Mouse (Mus musculus) splenic B cell, adult 2 months (primary cell): Measurements from ENCODE around the gene Syt1.

Experiments used
- DNase-seq: peaks from one replicate; pipeline ENCODE4 v3.0.0-alpha.2; 2011; ENCODE audit warnings: low read depth, low spot score
- H3K27me3 ChIP-seq: 2 replicates; pipeline ENCODE4 v1.6.1; 2012; ENCODE audit warnings: mild to moderate bottlenecking, low read length, moderate library complexity, mixed read lengths; ENCODE audit not compliant: control insufficient read depth, poor library complexity, insufficient read depth, severe bottlenecking
- H3K36me3 ChIP-seq: 2 replicates; pipeline ENCODE4 v1.6.1; 2012; ENCODE audit warnings: mild to moderate bottlenecking, low read length, moderate library complexity, mixed read lengths; ENCODE audit not compliant: control insufficient read depth, poor library complexity, insufficient read depth, severe bottlenecking

Syt1 gene

GRCm38 (mm10) chr10:108867202-108867601, 143.6 kb downstream of the Syt1 start:
- Histone ChIP-seq H3K27me3 (0 out of 2 replicates have a peak, but pooled peaks cover 1% of the 10 kb centered on the region), H3K36me3 (no peaks in the 10 kb centered on the region)
- no peak for DNase-seq

- H3K36me3 ChIP-seq, result no peaks in the 10 kb centered on the region
- H3K27me3 ChIP-seq, result 0 out of 2 replicates have a peak, but pooled peaks cover 1% of the 10 kb centered on the region
- no peak for DNase-seq
Measured at GRCm38 (mm10) chr10:108865586-108865985, 145.2 kb downstream of the Syt1 start.

- no peak for DNase-seq
- Histone ChIP-seq H3K36me3 (no peaks in the 10 kb centered on the region), H3K27me3 (no peaks in the 10 kb centered on the region)
Measured at GRCm38 (mm10) chr10:108855986-108856385, 154.8 kb downstream of the Syt1 start.

- H3K27me3 ChIP-seq, result no peaks in the 10 kb centered on the region
- no peaks in the 10 kb centered on the region for H3K36me3 ChIP-seq
- DNase-seq, result no peak
Measured at GRCm38 (mm10) chr10:108852757-108853156, 158.0 kb downstream of the Syt1 start.

DNA sequence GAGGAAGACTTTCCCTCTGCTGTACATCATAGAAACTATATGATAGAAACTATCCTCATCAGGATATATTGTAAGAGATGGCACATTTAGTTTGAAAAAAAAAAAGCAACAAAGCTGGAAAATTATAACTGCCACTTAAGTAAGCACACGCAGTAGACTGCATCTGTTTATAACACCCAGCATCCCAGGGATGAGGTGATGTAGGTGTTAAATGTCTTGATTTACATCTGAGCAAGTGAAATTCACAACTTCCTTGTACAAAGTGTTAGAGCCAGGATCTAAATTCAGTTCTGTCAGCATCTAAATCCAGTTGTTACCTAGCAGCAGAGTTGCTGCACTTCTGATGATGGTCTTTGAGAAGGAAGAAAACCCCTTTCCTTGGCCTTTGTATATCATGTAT, 173.3 kb downstream of the Syt1 start:
- no peaks in the 10 kb centered on the region for H3K27me3 ChIP-seq
- H3K36me3 ChIP-seq, result no peaks in the 10 kb centered on the region
- no peak for DNase-seq

DNA sequence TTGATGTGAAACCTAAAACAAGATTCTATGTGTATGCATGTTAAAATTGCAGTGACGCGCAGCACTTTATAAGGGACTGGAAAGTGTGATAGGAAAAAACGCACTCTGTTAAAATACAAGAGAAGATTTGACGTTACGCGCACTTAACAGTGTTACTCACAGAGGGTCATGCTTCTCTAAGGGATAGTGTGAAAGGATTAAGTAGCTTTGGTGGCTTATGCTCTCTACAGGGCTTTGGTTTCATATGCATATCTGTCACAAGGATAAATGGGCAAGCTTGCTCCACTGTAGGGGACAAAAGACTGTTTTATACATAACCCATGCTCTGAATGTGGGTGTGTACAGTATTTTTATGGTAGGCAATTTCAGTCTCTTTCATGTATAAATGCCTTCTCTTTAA, 178.5 kb downstream of the Syt1 start:
- DNase-seq, result no peak
- H3K36me3 ChIP-seq, result no peaks in the 10 kb centered on the region
- no peaks in the 10 kb centered on the region for H3K27me3 ChIP-seq

GRCm38 (mm10) chr10:108831801-108832200, 179.0 kb downstream of the Syt1 start:
- H3K36me3 ChIP-seq, result no peaks in the 10 kb centered on the region
- no peaks in the 10 kb centered on the region for H3K27me3 ChIP-seq
- no peak for DNase-seq

- no peaks in the 10 kb centered on the region for H3K27me3 ChIP-seq
- no peak for DNase-seq
- H3K36me3 ChIP-seq, result no peaks in the 10 kb centered on the region
Measured at GRCm38 (mm10) chr10:108822273-108822672, 188.5 kb downstream of the Syt1 start.

GRCm38 (mm10) chr10:108815339-108815738, 195.4 kb downstream of the Syt1 start:
- DNase-seq, result no peak
- Histone ChIP-seq H3K27me3 (no peaks in the 10 kb centered on the region), H3K36me3 (no peaks in the 10 kb centered on the region)

DNA sequence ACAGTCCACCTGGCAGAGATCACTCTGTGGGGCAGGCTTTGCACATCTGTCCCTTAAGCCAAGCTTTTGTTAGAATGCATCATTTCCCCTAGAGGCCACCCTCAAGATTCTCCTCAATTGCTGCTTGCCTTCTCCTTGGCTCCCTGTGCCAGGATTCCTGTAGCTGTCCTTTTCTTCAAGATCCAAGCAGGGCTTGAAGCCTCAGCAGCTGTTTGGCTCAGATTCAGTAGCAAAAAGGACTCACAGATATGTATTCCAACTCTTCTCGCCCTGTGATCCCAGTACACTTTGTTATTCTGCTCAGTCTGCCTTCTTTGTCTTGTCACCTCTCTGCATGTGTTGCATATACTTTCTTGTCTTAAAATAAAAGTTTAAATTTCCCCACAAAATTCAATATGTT, 206.4 kb downstream of the Syt1 start:
- no peaks in the 10 kb centered on the region for H3K27me3 ChIP-seq
- H3K36me3 ChIP-seq, result no peaks in the 10 kb centered on the region
- no peak for DNase-seq

DNA sequence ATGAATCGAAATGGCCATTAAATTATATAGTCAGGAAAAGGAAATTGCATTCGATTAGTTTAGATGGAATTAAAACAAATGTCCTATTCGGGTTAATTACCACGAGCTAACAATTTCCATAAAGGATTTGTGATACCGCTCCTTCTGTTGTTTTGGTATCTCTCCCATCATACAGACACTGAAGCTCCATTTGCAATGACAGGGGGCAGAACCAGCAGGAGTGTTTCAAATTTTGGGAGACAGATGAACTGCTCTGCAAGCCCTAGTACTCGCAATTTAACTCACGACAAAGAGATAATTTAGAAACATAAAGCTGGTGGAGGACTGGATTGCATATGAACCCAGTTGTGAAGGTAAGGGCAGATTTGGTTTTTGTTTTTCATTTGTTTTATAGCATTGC, 210.0 kb downstream of the Syt1 start:
- Histone ChIP-seq H3K36me3 (no peaks in the 10 kb centered on the region), H3K27me3 (no peaks in the 10 kb centered on the region)
- DNase-seq, result no peak

GRCm38 (mm10) chr10:108798826-108799225, 212.0 kb downstream of the Syt1 start:
- Histone ChIP-seq H3K36me3 (no peaks in the 10 kb centered on the region), H3K27me3 (no peaks in the 10 kb centered on the region)
- DNase-seq, result no peak

GRCm38 (mm10) chr10:108782817-108783216, 228.0 kb downstream of the Syt1 start:
- H3K27me3 ChIP-seq, result no peaks in the 10 kb centered on the region; the same call in 1 of the 2 replicates
- H3K36me3 ChIP-seq, result no peaks in the 10 kb centered on the region
- DNase-seq, result no peak

GRCm38 (mm10) chr10:108780614-108781013, 230.2 kb downstream of the Syt1 start:
- no peak for DNase-seq
- Histone ChIP-seq H3K27me3 (no peaks in the 10 kb centered on the region; the same call in 1 of the 2 replicates), H3K36me3 (no peaks in the 10 kb centered on the region)

DNA sequence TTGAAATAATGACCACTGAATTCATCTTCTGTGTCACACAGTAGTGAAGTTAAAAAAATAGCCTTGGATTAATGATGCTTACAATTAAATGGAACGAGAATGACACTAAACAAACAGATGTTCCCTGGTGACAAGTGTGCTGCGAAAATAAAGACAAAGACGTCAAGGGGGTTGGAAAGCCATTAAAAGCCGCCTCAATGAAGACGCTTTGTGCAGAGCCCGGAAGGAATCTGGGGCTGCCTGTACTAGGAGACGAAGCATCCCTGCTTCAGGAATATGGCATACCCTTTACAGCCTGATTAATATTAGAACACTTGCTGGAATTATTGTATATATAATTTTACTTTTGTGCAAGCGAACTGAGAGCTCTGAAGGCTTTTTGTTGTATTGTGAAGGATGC, 234.0 kb downstream of the Syt1 start:
- DNase-seq, result no peak
- no peaks in the 10 kb centered on the region; the same call in 1 of the 2 replicates for H3K27me3 ChIP-seq
- no peaks in the 10 kb centered on the region for H3K36me3 ChIP-seq

DNA sequence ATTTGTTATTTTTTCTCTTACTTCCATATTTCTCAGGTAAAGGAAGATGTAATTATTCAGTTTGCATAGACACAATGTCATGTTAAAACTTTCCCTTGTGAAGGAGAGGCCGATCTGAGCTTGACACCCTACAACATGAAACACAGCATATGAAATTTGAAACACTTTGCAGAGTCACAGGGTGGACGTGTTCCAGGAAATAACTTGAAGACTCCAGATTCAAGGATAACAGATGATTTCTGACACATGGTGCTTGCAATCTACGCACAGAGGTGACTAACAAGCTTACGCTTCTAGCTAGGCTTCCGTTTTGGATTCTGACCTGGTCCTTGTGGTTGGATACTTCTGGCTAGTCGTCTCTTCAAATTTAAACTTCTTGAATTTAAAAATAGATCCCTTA, 239.7 kb downstream of the Syt1 start:
- H3K36me3 ChIP-seq, result no peaks in the 10 kb centered on the region
- DNase-seq, result no peak

More for the DNA sequence above, 239.7 kb downstream of the Syt1 start:
- no peaks in the 10 kb centered on the region for H3K27me3 ChIP-seq
